Mouse (Mus musculus): ENCODE data around the gene Olfm3. TPM values are rescaled to one million over a fixed set of nuclear protein-coding genes. Genes with fewer than 3 reads are reported as not detected.
A peak's percentile ranks its signal among the peaks of the same experiment; 100 is the strongest.

Gene Olfm3
- polyA plus RNA-seq, 1 experiment from 2014 or later: 22.6 TPM

GRCm38 (mm10) chr3:115095496-115095895 is 191.6 kb downstream of the Olfm3 start:
- H3K27me3 ChIP-seq (ENCODE audit: control insufficient read depth, insufficient read depth, low read depth, low read length): no peaks in the 10 kb centered on the region
- no peak overlapping the region for H3K4me2 ChIP-seq (ENCODE audit: low read length)
- 64% methylated on average over 3 of the region's 3 CpGs for WGBS
- H3K4me1 ChIP-seq (ENCODE audit: control insufficient read depth, insufficient read depth, low read length): peaks cover 2% of the 10 kb centered on the region; the same call in 1 of the 2 replicates
- no peak overlapping the region for H3K9ac ChIP-seq (ENCODE audit: low read depth, low read length)
- H3K4me3 ChIP-seq (ENCODE audit: low read depth, low read length): no peak overlapping the region
- no peaks in the 10 kb centered on the region for H3K36me3 ChIP-seq (ENCODE audit: control insufficient read depth, insufficient read depth, low read length)
- no peak for ATAC-seq
- H3K27ac ChIP-seq (ENCODE audit: low read length): no peak overlapping the region
- no peaks in the 10 kb centered on the region for H3K9me3 ChIP-seq (replicated peaks; ENCODE audit: control insufficient read depth, low read length, poor library complexity, severe bottlenecking)

- no peak overlapping the region for H3K9ac ChIP-seq (ENCODE audit: low read depth, low read length)
- H3K36me3 ChIP-seq (ENCODE audit: control insufficient read depth, insufficient read depth, low read length): no peaks in the 10 kb centered on the region
- no peak overlapping the region for H3K4me3 ChIP-seq (ENCODE audit: low read depth, low read length)
- peaks cover 4% of the 10 kb centered on the region; the same call in 1 of the 2 replicates for H3K4me1 ChIP-seq (ENCODE audit: control insufficient read depth, insufficient read depth, low read length)
- no peak for ATAC-seq
- H3K4me2 ChIP-seq (ENCODE audit: low read length): no peak overlapping the region
- no peaks in the 10 kb centered on the region for H3K9me3 ChIP-seq (replicated peaks; ENCODE audit: control insufficient read depth, low read length, poor library complexity, severe bottlenecking)
- no peaks in the 10 kb centered on the region for H3K27me3 ChIP-seq (ENCODE audit: control insufficient read depth, insufficient read depth, low read depth, low read length)
- 79% methylated on average over 1 of the region's 1 CpGs for WGBS
- H3K27ac ChIP-seq (ENCODE audit: low read length): no peak overlapping the region
Measured at GRCm38 (mm10) chr3:115099590-115099989, 195.7 kb downstream of the Olfm3 start.

- peak; percentile 62 for ATAC-seq
- Histone ChIP-seq H3K4me2 (ENCODE audit: low read length) (no peak overlapping the region), H3K4me1 (ENCODE audit: control insufficient read depth, insufficient read depth, low read length) (peaks cover 4% of the 10 kb centered on the region; the same call in 1 of the 2 replicates), H3K9ac (ENCODE audit: low read depth, low read length) (no peak overlapping the region), H3K27ac (ENCODE audit: low read length) (no peak overlapping the region), H3K4me3 (ENCODE audit: low read depth, low read length) (no peak overlapping the region), H3K9me3 (replicated peaks; ENCODE audit: control insufficient read depth, low read length, poor library complexity, severe bottlenecking) (no peaks in the 10 kb centered on the region), H3K36me3 (ENCODE audit: control insufficient read depth, insufficient read depth, low read length) (no peaks in the 10 kb centered on the region), H3K27me3 (ENCODE audit: control insufficient read depth, insufficient read depth, low read depth, low read length) (no peaks in the 10 kb centered on the region)
- WGBS: 41% methylated on average over 2 of the region's 2 CpGs
Measured at GRCm38 (mm10) chr3:115104155-115104801, 200.4 kb downstream of the Olfm3 start.

GRCm38 (mm10) chr3:115104802-115105493 is 201.1 kb downstream of the Olfm3 start:
- Histone ChIP-seq H3K9ac (ENCODE audit: low read depth, low read length) (no peak overlapping the region), H3K4me2 (ENCODE audit: low read length) (no peak overlapping the region), H3K27me3 (ENCODE audit: control insufficient read depth, insufficient read depth, low read depth, low read length) (no peaks in the 10 kb centered on the region), H3K9me3 (replicated peaks; ENCODE audit: control insufficient read depth, low read length, poor library complexity, severe bottlenecking) (no peaks in the 10 kb centered on the region), H3K4me1 (ENCODE audit: control insufficient read depth, insufficient read depth, low read length) (peaks cover 4% of the 10 kb centered on the region; the same call in 1 of the 2 replicates), H3K36me3 (ENCODE audit: control insufficient read depth, insufficient read depth, low read length) (no peaks in the 10 kb centered on the region), H3K27ac (ENCODE audit: low read length) (no peak overlapping the region), H3K4me3 (ENCODE audit: low read depth, low read length) (no peak overlapping the region)
- ATAC-seq: peak; percentile 70
- WGBS: 31% methylated on average over 8 of the region's 8 CpGs

GRCm38 (mm10) chr3:115145722-115146121 is 241.8 kb downstream of the Olfm3 start:
- Histone ChIP-seq H3K4me3 (ENCODE audit: low read depth, low read length) (no peak overlapping the region), H3K36me3 (ENCODE audit: control insufficient read depth, insufficient read depth, low read length) (no peaks in the 10 kb centered on the region), H3K9me3 (replicated peaks; ENCODE audit: control insufficient read depth, low read length, poor library complexity, severe bottlenecking) (no peaks in the 10 kb centered on the region), H3K4me1 (ENCODE audit: control insufficient read depth, insufficient read depth, low read length) (no peaks in the 10 kb centered on the region), H3K27ac (ENCODE audit: low read length) (no peak overlapping the region), H3K9ac (ENCODE audit: low read depth, low read length) (no peak overlapping the region), H3K4me2 (ENCODE audit: low read length) (no peak overlapping the region), H3K27me3 (ENCODE audit: control insufficient read depth, insufficient read depth, low read depth, low read length) (no peaks in the 10 kb centered on the region)
- ATAC-seq: no peak
- WGBS: 55% methylated on average over 2 of the region's 2 CpGs

- Histone ChIP-seq H3K9ac (ENCODE audit: low read depth, low read length) (no peak overlapping the region), H3K27ac (ENCODE audit: low read length) (no peak overlapping the region), H3K36me3 (ENCODE audit: control insufficient read depth, insufficient read depth, low read length) (no peaks in the 10 kb centered on the region), H3K4me3 (ENCODE audit: low read depth, low read length) (no peak overlapping the region), H3K9me3 (replicated peaks; ENCODE audit: control insufficient read depth, low read length, poor library complexity, severe bottlenecking) (no peaks in the 10 kb centered on the region), H3K27me3 (ENCODE audit: control insufficient read depth, insufficient read depth, low read depth, low read length) (no peaks in the 10 kb centered on the region), H3K4me2 (ENCODE audit: low read length) (no peak overlapping the region), H3K4me1 (ENCODE audit: control insufficient read depth, insufficient read depth, low read length) (no peaks in the 10 kb centered on the region)
- 83% methylated on average over 2 of the region's 2 CpGs for WGBS
- ATAC-seq: no peak
Measured at GRCm38 (mm10) chr3:115146244-115146643, 242.4 kb downstream of the Olfm3 start.

- H3K4me2 ChIP-seq (ENCODE audit: low read length): no peak overlapping the region
- 66% methylated on average over 3 of the region's 3 CpGs for WGBS
- no peaks in the 10 kb centered on the region for H3K27me3 ChIP-seq (ENCODE audit: control insufficient read depth, insufficient read depth, low read depth, low read length)
- H3K9me3 ChIP-seq (replicated peaks; ENCODE audit: control insufficient read depth, low read length, poor library complexity, severe bottlenecking): no peaks in the 10 kb centered on the region
- no peak overlapping the region for H3K27ac ChIP-seq (ENCODE audit: low read length)
- ATAC-seq: peak; percentile 67; the same call in 1 of the 2 replicates
- H3K36me3 ChIP-seq (ENCODE audit: control insufficient read depth, insufficient read depth, low read length): no peaks in the 10 kb centered on the region
- no peaks in the 10 kb centered on the region for H3K4me1 ChIP-seq (ENCODE audit: control insufficient read depth, insufficient read depth, low read length)
- H3K9ac ChIP-seq (ENCODE audit: low read depth, low read length): no peak overlapping the region
- no peak overlapping the region for H3K4me3 ChIP-seq (ENCODE audit: low read depth, low read length)
Measured at GRCm38 (mm10) chr3:115158903-115159473, 255.1 kb downstream of the Olfm3 start.

- H3K4me2 ChIP-seq (ENCODE audit: low read length): no peak overlapping the region
- no peaks in the 10 kb centered on the region for H3K36me3 ChIP-seq (ENCODE audit: control insufficient read depth, insufficient read depth, low read length)
- WGBS: 92% methylated on average over 7 of the region's 7 CpGs
- no peaks in the 10 kb centered on the region for H3K9me3 ChIP-seq (replicated peaks; ENCODE audit: control insufficient read depth, low read length, poor library complexity, severe bottlenecking)
- H3K27ac ChIP-seq (ENCODE audit: low read length): no peak overlapping the region
- no peaks in the 10 kb centered on the region for H3K27me3 ChIP-seq (ENCODE audit: control insufficient read depth, insufficient read depth, low read depth, low read length)
- no peaks in the 10 kb centered on the region for H3K4me1 ChIP-seq (ENCODE audit: control insufficient read depth, insufficient read depth, low read length)
- H3K4me3 ChIP-seq (ENCODE audit: low read depth, low read length): no peak overlapping the region
- no peak for ATAC-seq
- no peak overlapping the region for H3K9ac ChIP-seq (ENCODE audit: low read depth, low read length)
Measured at GRCm38 (mm10) chr3:115174625-115175024, 270.7 kb downstream of the Olfm3 start.
